Mouse (Mus musculus): ENCODE measurements at regions not wholly inside any gene's neighbourhood (a gene's known extent, or its start where the extent isn't known, plus 50 kb on each side); places are given as distances from the start of the nearest gene placed in this dataset.

- intact Hi-C loops (cut with DNase I) = no loop called here
- no peak for DNase-seq
Measured at GRCm38 (mm10) chr12:92692956-92693355, 844.0 kb upstream of the Sel1l start.

- intact Hi-C loops (cut with DNase I) = no loop called here
- DNase-seq = no peak
Measured at GRCm38 (mm10) chr12:92672396-92672795, 823.4 kb upstream of the Sel1l start.

DNA sequence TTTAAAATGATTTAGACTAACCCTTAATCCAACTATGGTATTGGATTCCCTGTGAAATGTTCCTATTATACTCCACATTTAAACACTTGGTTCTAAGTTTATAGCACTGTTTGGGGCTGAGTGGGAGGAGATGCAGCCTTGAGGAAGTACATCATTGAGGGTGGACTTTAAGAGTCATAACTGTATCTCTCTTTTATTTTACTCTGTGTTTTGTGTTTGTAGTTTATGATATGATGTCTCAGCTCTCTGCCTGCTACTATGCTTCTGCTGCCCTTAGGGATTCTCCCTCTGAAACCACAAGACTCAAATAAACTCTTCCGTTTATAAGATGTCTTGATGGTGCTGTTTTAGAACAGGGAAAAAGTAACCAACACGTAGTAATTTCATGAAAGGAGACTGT lies 797.7 kb upstream of the Sel1l start:
- intact Hi-C loops (cut with DNase I) = no loop called here
- no peak for DNase-seq

- intact Hi-C loops (cut with DNase I) = no loop called here
- no peak for DNase-seq
Measured at GRCm38 (mm10) chr12:92645006-92645624, 796.2 kb upstream of the Sel1l start.

- DNase-seq = no peak
- intact Hi-C loops (cut with DNase I) = no loop called here
Measured at GRCm38 (mm10) chr12:92619120-92619519, 770.2 kb upstream of the Sel1l start.

DNA sequence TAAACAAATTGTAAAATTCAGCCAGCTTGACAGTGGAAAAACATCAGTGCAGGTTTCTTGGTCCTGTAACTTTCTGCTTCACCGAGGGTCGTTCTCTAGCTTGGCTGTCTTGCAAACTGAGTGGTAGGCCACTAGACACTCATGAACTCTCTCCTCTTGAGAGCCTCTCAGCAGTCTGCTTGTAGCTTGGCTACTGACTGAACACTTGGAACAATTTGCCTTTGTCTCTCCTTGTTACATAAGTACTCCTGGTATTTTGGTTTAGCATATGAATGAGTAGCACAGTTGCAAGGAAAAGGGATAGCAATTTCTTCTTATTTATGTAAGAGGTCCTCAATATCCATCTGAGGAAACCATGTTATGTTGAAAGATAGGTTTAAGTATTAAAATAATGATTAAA lies 769.6 kb upstream of the Sel1l start:
- no peak for DNase-seq
- intact Hi-C loops (cut with DNase I) = no loop called here

- no peak for DNase-seq
- intact Hi-C loops (cut with DNase I) = no loop called here
Measured at GRCm38 (mm10) chr12:92601673-92602072, 752.7 kb upstream of the Sel1l start.

DNA sequence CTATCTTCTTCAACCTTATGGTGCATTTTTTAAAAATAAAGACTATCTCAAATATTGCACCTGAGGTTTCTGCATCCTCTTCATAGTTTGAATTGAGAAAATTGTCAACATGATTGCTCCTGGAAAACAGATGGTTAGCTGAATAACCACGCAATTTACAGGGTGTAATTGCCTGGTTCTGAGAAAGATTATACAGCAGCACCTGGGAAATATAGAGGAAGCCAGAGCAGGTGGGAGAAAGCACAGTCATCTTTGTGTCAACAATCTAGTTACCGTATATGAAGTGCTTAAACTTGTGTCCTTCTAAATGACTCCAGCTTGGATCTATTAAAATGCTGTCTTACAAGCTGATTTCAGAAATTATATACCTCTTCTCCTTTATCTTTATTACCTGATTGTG lies 740.8 kb upstream of the Sel1l start:
- intact Hi-C loops (cut with DNase I) = no loop called here
- DNase-seq = no peak

GRCm38 (mm10) chr12:92589305-92589704 lies 740.3 kb upstream of the Sel1l start:
- DNase-seq = no peak
- intact Hi-C loops (cut with DNase I) = no loop called here

GRCm38 (mm10) chr12:92578596-92578995 lies 729.6 kb upstream of the Sel1l start:
- DNase-seq = no peak
- intact Hi-C loops (cut with DNase I) = no loop called here

Measured in heart, postnatal 10 days (tissue).